Mouse (Mus musculus) MEL (cell line): ENCODE measurements at regions not wholly inside any gene's neighbourhood (a gene's known extent, or its start where the extent isn't known, plus 50 kb on each side); places are given as distances from the start of the nearest gene placed in this dataset.

Source experiments
- DNase-seq: peaks from one replicate; pipeline ENCODE4 v3.0.0; 2011; ENCODE audit warnings: low read depth, low spot score
- H3K27ac ChIP-seq: 2 replicates; pipeline ENCODE4 v1.5.1; 2012; ENCODE audit warnings: low read depth, mild to moderate bottlenecking, control low read depth, low read length, moderate library complexity; ENCODE audit not compliant: control insufficient read depth
- H3K27me3 ChIP-seq, 2 experiments: fragments of 150-350 bp in 1 of 2; sonication (generic) in 1 of 2; 2 replicates each; pipeline ENCODE4 v1.6.1; 2012; ENCODE audit warnings: low read length in 2 of 2, mild to moderate bottlenecking in 2 of 2, improper control_type of control experiment in 1 of 2, moderate library complexity in 1 of 2; ENCODE audit not compliant: insufficient read depth in 2 of 2, control insufficient read depth in 1 of 2
- H3K36me3 ChIP-seq, 2 experiments: 2 replicates each; pipeline ENCODE4 v1.6.1; 2012 to 2014; ENCODE audit warnings: low read length in 2 of 2, improper control_type of control experiment in 1 of 2, inconsistent platforms in 1 of 2, mild to moderate bottlenecking in 1 of 2; ENCODE audit not compliant: insufficient read depth in 2 of 2, control insufficient read depth in 1 of 2
- H3K4me1 ChIP-seq, 2 experiments: fragments of 150-350 bp in 1 of 2; sonication (generic) in 1 of 2; 2 replicates each; pipeline ENCODE4 v1.6.1; 2012; ENCODE audit warnings: low read length in 2 of 2, improper control_type of control experiment in 1 of 2, mild to moderate bottlenecking in 1 of 2; ENCODE audit not compliant: insufficient read depth in 2 of 2, control insufficient read depth in 1 of 2
- H3K4me3 ChIP-seq, 2 experiments: fragments of 150-350 bp in 1 of 2; sonication (generic) in 1 of 2; 2 replicates each; pipeline ENCODE4 v1.5.1; 2012; ENCODE audit warnings: low read depth in 2 of 2, low read length in 2 of 2, mild to moderate bottlenecking in 2 of 2, moderate library complexity in 2 of 2, control low read depth in 1 of 2, improper control_type of control experiment in 1 of 2; ENCODE audit not compliant: control insufficient read depth in 1 of 2, insufficient read depth in 1 of 2
- H3K79me2 ChIP-seq: 2 replicates; pipeline ENCODE4 v1.6.1; 2012; ENCODE audit warnings: mild to moderate bottlenecking, low read length, moderate library complexity; ENCODE audit not compliant: control insufficient read depth, poor library complexity, insufficient read depth
- H3K9ac ChIP-seq: 2 replicates; pipeline ENCODE4 v1.6.1; 2012; ENCODE audit warnings: low read depth, mild to moderate bottlenecking, control low read depth, low read length, moderate library complexity; ENCODE audit not compliant: control insufficient read depth, poor library complexity, severe bottlenecking
- H3K9me3 ChIP-seq: fragments of 150-350 bp; sonication (generic); replicated peaks from 2 replicates; pipeline ENCODE4 v1.6.1; 2012; ENCODE audit warnings: mild to moderate bottlenecking, low read length, improper control_type of control experiment, moderate library complexity; ENCODE audit not compliant: insufficient read depth
- BHLHE40 ChIP-seq: IDR thresholded peaks from 2 replicates; pipeline ENCODE4 v1.6.1; 2012; ENCODE audit warnings: low read depth, mild to moderate bottlenecking, inconsistent platforms, low read length, improper control_type of control experiment, borderline replicate concordance
- CTCF ChIP-seq, 3 experiments: IDR thresholded peaks in 2 of 3; conservative IDR thresholded peaks in 1 of 3; 2 replicates each; pipeline ENCODE4 v1.5.1; 2011 to 2012; ENCODE audit warnings: low read length in 3 of 3, low read depth in 2 of 3, mild to moderate bottlenecking in 2 of 3, improper control_type of control experiment in 1 of 3, inconsistent platforms in 1 of 3, mixed read lengths in 1 of 3, moderate library complexity in 1 of 3; ENCODE audit not compliant: control insufficient read depth in 1 of 3, insufficient read depth in 1 of 3, poor library complexity in 1 of 3, severe bottlenecking in 1 of 3
- EP300 ChIP-seq, 2 experiments: IDR thresholded peaks; 2 replicates each; pipeline ENCODE4 v1.6.1; 2011; ENCODE audit warnings: improper control_type of control experiment in 2 of 2, low read length in 2 of 2, low read depth in 1 of 2, mild to moderate bottlenecking in 1 of 2
- MEF2A ChIP-seq: IDR thresholded peaks from 2 replicates; pipeline ENCODE4 v1.6.1; 2014; ENCODE audit warnings: low read depth, mild to moderate bottlenecking, inconsistent platforms, low read length, improper control_type of control experiment; ENCODE audit not compliant: poor library complexity, insufficient replicate concordance, severe bottlenecking; ENCODE audit errors: extremely low read depth
- NRF1 ChIP-seq: IDR thresholded peaks from 2 replicates; pipeline ENCODE4 v1.6.1; 2014; ENCODE audit warnings: low read depth, mild to moderate bottlenecking, inconsistent platforms, low read length, improper control_type of control experiment, moderate library complexity; ENCODE audit not compliant: poor library complexity, insufficient read depth, severe bottlenecking
- POLR2A ChIP-seq, 2 experiments: IDR thresholded peaks; 2 replicates each; pipeline ENCODE4 v1.6.1; 2011 to 2012; ENCODE audit warnings: low read length in 2 of 2, mild to moderate bottlenecking in 2 of 2, control low read depth in 1 of 2, improper control_type of control experiment in 1 of 2, low read depth in 1 of 2, moderate library complexity in 1 of 2; ENCODE audit not compliant: control insufficient read depth in 1 of 2, insufficient read depth in 1 of 2, poor library complexity in 1 of 2
- POLR2AphosphoS2 ChIP-seq: IDR thresholded peaks from 2 replicates; pipeline ENCODE4 v1.6.1; 2011; ENCODE audit warnings: low read length, improper control_type of control experiment
- RAD21 ChIP-seq: IDR thresholded peaks from 2 replicates; pipeline ENCODE4 v1.6.1; 2011; ENCODE audit warnings: mild to moderate bottlenecking, low read depth, low read length, improper control_type of control experiment
- RCOR1 ChIP-seq: IDR thresholded peaks from 2 replicates; pipeline ENCODE4 v1.6.1; 2012; ENCODE audit warnings: low read depth, mild to moderate bottlenecking, inconsistent platforms, low read length, improper control_type of control experiment
- SIN3A ChIP-seq: IDR thresholded peaks from 2 replicates; pipeline ENCODE4 v1.6.1; 2012; ENCODE audit warnings: low read length, improper control_type of control experiment, inconsistent platforms
- TAL1 ChIP-seq: IDR thresholded peaks from 2 replicates; pipeline ENCODE4 v1.6.1; 2012; ENCODE audit warnings: mild to moderate bottlenecking, inconsistent platforms, low read length, moderate library complexity, mixed read lengths
- TBP ChIP-seq: IDR thresholded peaks from 2 replicates; pipeline ENCODE4 v1.8.0; 2011; ENCODE audit warnings: low read depth, low read length, improper control_type of control experiment
- TCF12 ChIP-seq: IDR thresholded peaks from 2 replicates; pipeline ENCODE4 v1.6.1; 2014; ENCODE audit warnings: low read depth, mild to moderate bottlenecking, inconsistent platforms, low read length, improper control_type of control experiment, moderate library complexity
- UBTF ChIP-seq: IDR thresholded peaks from 2 replicates; pipeline ENCODE4 v1.6.1; 2012; ENCODE audit warnings: low read depth, mild to moderate bottlenecking, inconsistent platforms, low read length, improper control_type of control experiment, moderate library complexity, borderline replicate concordance; ENCODE audit not compliant: insufficient read depth
- USF1 ChIP-seq: IDR thresholded peaks from 2 replicates; pipeline ENCODE4 v1.6.1; 2014; ENCODE audit warnings: low read depth, mild to moderate bottlenecking, inconsistent platforms, low read length, improper control_type of control experiment, moderate library complexity
- USF2 ChIP-seq, 2 experiments: IDR thresholded peaks; 2 replicates each; pipeline ENCODE4 v1.6.1; 2011 to 2012; ENCODE audit warnings: improper control_type of control experiment in 2 of 2, low read length in 2 of 2, borderline replicate concordance in 1 of 2, inconsistent platforms in 1 of 2, low read depth in 1 of 2, mild to moderate bottlenecking in 1 of 2; ENCODE audit not compliant: insufficient read depth in 1 of 2
- ZC3H11A ChIP-seq: IDR thresholded peaks from 2 replicates; pipeline ENCODE4 v1.6.1; 2012; ENCODE audit warnings: low read depth, mild to moderate bottlenecking, inconsistent platforms, low read length, improper control_type of control experiment
- ZKSCAN1 ChIP-seq: IDR thresholded peaks from 2 replicates; pipeline ENCODE4 v1.6.1; 2012; ENCODE audit warnings: low read depth, mild to moderate bottlenecking, inconsistent platforms, low read length, improper control_type of control experiment, moderate library complexity
- ZMIZ1 ChIP-seq: IDR thresholded peaks from 2 replicates; pipeline ENCODE4 v1.6.1; 2012; ENCODE audit warnings: low read depth, mild to moderate bottlenecking, inconsistent platforms, low read length, improper control_type of control experiment, moderate library complexity
- ZNF384 ChIP-seq: IDR thresholded peaks from 2 replicates; pipeline ENCODE4 v1.6.1; 2012; ENCODE audit warnings: low read depth, mild to moderate bottlenecking, inconsistent platforms, low read length, improper control_type of control experiment

DNA sequence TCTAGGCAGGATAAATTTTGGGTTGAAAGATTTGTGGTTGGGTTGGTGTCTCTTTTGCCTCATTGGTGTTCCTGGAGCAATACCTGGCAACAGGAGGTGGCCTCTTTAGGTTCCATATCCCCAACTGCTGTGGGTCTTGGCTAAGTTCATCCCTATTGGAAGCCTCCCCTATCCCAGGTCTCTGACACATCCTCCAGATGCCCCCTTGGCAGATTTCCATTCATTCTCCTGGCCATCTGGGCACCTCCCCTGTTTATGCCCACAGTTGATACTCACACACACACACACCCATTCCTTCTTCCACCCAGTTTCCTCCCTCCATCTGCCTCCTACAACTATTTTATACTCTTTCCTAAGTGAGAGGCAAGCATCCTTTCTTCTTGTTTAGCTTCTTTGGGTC lies 984.9 kb upstream of the Gm12353 start:
- Histone ChIP-seq H3K9me3 (no peaks in the 10 kb centered on the region), H3K27me3 (no peaks in the 10 kb centered on the region), H3K9ac (no peak overlapping the region), H3K27ac (no peak overlapping the region), H3K4me3 (no peak overlapping the region), H3K79me2 (no peaks in the 10 kb centered on the region), H3K36me3 (no peaks in the 10 kb centered on the region), H3K4me1 (no peaks in the 10 kb centered on the region)
- TF ChIP-seq EP300 (IDR thresholded peaks at IDR 0.05; ENCODE audit: low read depth in 1 of 2, low read length in 2 of 2) (no peak), ZNF384 (no peak), ZC3H11A (no peak), CTCF (IDR thresholded peaks at IDR 0.05 in 2 of 3, conservative IDR thresholded peaks at IDR 0.05 in 1 of 3; ENCODE audit: control insufficient read depth in 1 of 3, insufficient read depth in 1 of 3, low read depth in 2 of 3, low read length in 3 of 3, poor library complexity in 1 of 3, severe bottlenecking in 1 of 3) (no peak), TBP (no peak), RAD21 (no peak), UBTF (no peak), ZMIZ1 (no peak), BHLHE40 (no peak), USF2 (IDR thresholded peaks at IDR 0.05; ENCODE audit: borderline replicate concordance in 1 of 2, insufficient read depth in 1 of 2, low read depth in 1 of 2, low read length in 2 of 2) (no peak), SIN3A (no peak), TCF12 (no peak), POLR2A (IDR thresholded peaks at IDR 0.05; ENCODE audit: control insufficient read depth in 1 of 2, insufficient read depth in 1 of 2, low read depth in 1 of 2, low read length in 2 of 2, poor library complexity in 1 of 2) (no peak), ZKSCAN1 (no peak), USF1 (no peak), RCOR1 (no peak)
- no peak for DNase-seq

- no peak overlapping the region for H3K9ac ChIP-seq
- no peak for TF ChIP-seq TAL1
- no peak for TF ChIP-seq MEF2A
- no peak for TF ChIP-seq USF2 (IDR thresholded peaks at IDR 0.05; ENCODE audit: borderline replicate concordance in 1 of 2, insufficient read depth in 1 of 2, low read depth in 1 of 2, low read length in 2 of 2)
- TF ChIP-seq NRF1: no peak
- TF ChIP-seq POLR2AphosphoS2: no peak
- no peak for TF ChIP-seq EP300 (IDR thresholded peaks at IDR 0.05; ENCODE audit: low read depth in 1 of 2, low read length in 2 of 2)
- TF ChIP-seq RAD21: no peak
- no peak for TF ChIP-seq BHLHE40
- TF ChIP-seq TCF12: no peak
- TF ChIP-seq, all 39 proteins: peak for 0
- no peak overlapping the region for H3K27ac ChIP-seq
- no peaks in the 10 kb centered on the region for H3K27me3 ChIP-seq
- H3K36me3 ChIP-seq: no peaks in the 10 kb centered on the region
- H3K9me3 ChIP-seq: no peaks in the 10 kb centered on the region
- no peaks in the 10 kb centered on the region for H3K4me1 ChIP-seq
- no peaks in the 10 kb centered on the region for H3K79me2 ChIP-seq
- DNase-seq: no peak
- H3K4me3 ChIP-seq: no peak overlapping the region
Observed at GRCm38 (mm10) chr4:18639035-18639434, 966.2 kb upstream of the Gm12353 start.
